Mouse (Mus musculus) ES-E14 (cell line): ENCODE measurements around the gene Smo.

ENCODE experiments used
- HCFC1 ChIP-seq: IDR thresholded peaks from 2 replicates; pipeline ENCODE4 v1.6.1; 2012; ENCODE audit warnings: low read length, inconsistent platforms, borderline replicate concordance; ENCODE audit not compliant: insufficient read depth
- MAFK ChIP-seq: IDR thresholded peaks from 2 replicates; pipeline ENCODE4 v1.6.1; 2014; ENCODE audit warnings: mild to moderate bottlenecking, low read depth, low read length, inconsistent platforms; ENCODE audit not compliant: insufficient read depth
- ZNF384 ChIP-seq: IDR thresholded peaks from 2 replicates; pipeline ENCODE4 v1.6.1; 2012; ENCODE audit warnings: low read depth, low read length, inconsistent platforms

GRCm38 (mm10) chr6:29767813-29768660 is 32.7 kb downstream of the Smo start, which contains the start of gene Ahcyl2:
- TF ChIP-seq MAFK (no peak), HCFC1 (peak; percentile 85), ZNF384 (no peak)
